Mouse (Mus musculus) hindbrain, embryonic 14.5 days (tissue): Measurements from ENCODE around the gene Gm9732. TPM values are rescaled to one million over a fixed set of nuclear protein-coding genes. Genes with fewer than 3 reads are reported as not detected.
"Not testable (repeated sequence)": the region's sequence is repeated elsewhere in the genome, so short reads cannot be mapped to it uniquely, and the experiment has no call there.

Experiments used
- ATAC-seq: fragments of 200-750 bp; cut with Nextera tagmentation; 2 replicates; pipeline ENCODE4 v1.8.0; 2017; ENCODE audit warnings: moderate number of reproducible peaks, mild to moderate bottlenecking, moderate TSS enrichment, moderate library complexity; ENCODE audit not compliant: low FRiP score
- DNase-seq: peaks from one replicate; pipeline ENCODE4 v3.0.0-alpha.2; 2015; ENCODE audit warnings: low spot score
- H3K27ac ChIP-seq: fragments of 300-500 bp; sonication (generic); 2 replicates; pipeline ENCODE4 v1.5.1; 2014; ENCODE audit warnings: mild to moderate bottlenecking, moderate library complexity
- H3K27me3 ChIP-seq: fragments of 300-500 bp; sonication (generic); 2 replicates; pipeline ENCODE4 v1.6.1; 2014; ENCODE audit warnings: mild to moderate bottlenecking, low read length, mixed read lengths; ENCODE audit not compliant: control insufficient read depth, insufficient read depth
- H3K36me3 ChIP-seq: fragments of 300-500 bp; sonication (generic); replicated peaks from 2 replicates; pipeline ENCODE4 v1.6.1; 2014; ENCODE audit not compliant: control insufficient read depth, insufficient read depth
- H3K4me1 ChIP-seq: fragments of 300-500 bp; sonication (generic); replicated peaks from 2 replicates; pipeline ENCODE4 v1.6.1; 2014; ENCODE audit warnings: antibody characterized with exemption, low read length, mixed read lengths; ENCODE audit not compliant: control insufficient read depth, insufficient read depth
- H3K4me2 ChIP-seq: fragments of 300-500 bp; sonication (generic); replicated peaks from 2 replicates; pipeline ENCODE4 v1.6.1; 2014; ENCODE audit warnings: mild to moderate bottlenecking, moderate library complexity
- H3K4me3 ChIP-seq: fragments of 300-500 bp; sonication (generic); replicated peaks from 2 replicates; pipeline ENCODE4 v1.5.1; 2014; ENCODE audit warnings: mild to moderate bottlenecking, low read length
- H3K9ac ChIP-seq: fragments of 300-500 bp; sonication (generic); 2 replicates; pipeline ENCODE4 v1.6.1; 2014
- H3K9me3 ChIP-seq: fragments of 300-500 bp; sonication (generic); 2 replicates; pipeline ENCODE4 v1.6.1; 2016; ENCODE audit warnings: low read length; ENCODE audit not compliant: control insufficient read depth
- WGBS: fragments of 180-500 bp; shearing (Covaris S2); extraction: QIAGEN DNeasy Blood & Tissue Kit; methylation state at CpG from one replicate; pipeline ENCODE4 v1.1.7; 2014; 5-methylcytosine and 5-hydroxymethylcytosine counted together
- polyA plus RNA-seq: library from polyadenylated mRNA; unstranded; fragments of >200 nt; fragmentation: Nextera tagmentation; extraction: Ambion mirVana; gene quantifications from 2 replicates; pipeline ENCODE4 v1.2.1, GENCODE M21; 2014

The Gm9732 gene
- polyA plus RNA-seq, 1 experiment from 2014 or later = not detected

- not testable (repeated sequence) for H3K4me2 ChIP-seq, ATAC-seq, H3K27ac ChIP-seq, DNase-seq, H3K27me3 ChIP-seq, H3K36me3 ChIP-seq, H3K9ac ChIP-seq, H3K4me1 ChIP-seq, H3K4me3 ChIP-seq, H3K9me3 ChIP-seq
- 70% methylated on average over 1 of the region's 1 CpGs for WGBS
These were observed 62.8 kb downstream of the Gm9732 start for GRCm38 (mm10) chr14:43337646-43338045.

GRCm38 (mm10) chr14:43347711-43348110, 72.9 kb downstream of the Gm9732 start, which contains the start of gene 1700001F09Rik:
Gene 1700001F09Rik, minus strand, starts transcription at chr14:43347811.
- H3K9me3 ChIP-seq, H3K9ac ChIP-seq, H3K4me3 ChIP-seq, H3K4me2 ChIP-seq, H3K27me3 ChIP-seq, H3K27ac ChIP-seq, H3K36me3 ChIP-seq, DNase-seq, ATAC-seq, H3K4me1 ChIP-seq: not testable (repeated sequence)

- H3K27me3 ChIP-seq, H3K4me3 ChIP-seq, ATAC-seq, H3K9ac ChIP-seq, DNase-seq, H3K4me2 ChIP-seq, H3K27ac ChIP-seq, H3K36me3 ChIP-seq, H3K9me3 ChIP-seq, H3K4me1 ChIP-seq: not testable (repeated sequence)
- 92% methylated on average over 2 of the region's 2 CpGs for WGBS
These were observed 78.1 kb downstream of the Gm9732 start for GRCm38 (mm10) chr14:43352944-43353343.

Other genes with a start within 250 kb of the Gm9732 start
- gene Gm8094, start 198.4 kb upstream of the Gm9732 start, polyA plus RNA-seq = not detected in 2 replicates
- gene Gm8104, start 174.4 kb upstream of the Gm9732 start, polyA plus RNA-seq = 0.11 TPM in 1 of 2 replicates, not detected in the other
- gene Gm7233, start 95.2 kb upstream of the Gm9732 start, polyA plus RNA-seq = not detected in 2 replicates
- not detected in 2 replicates for gene Gm8122, start 39.7 kb upstream of the Gm9732 start, polyA plus RNA-seq
- gene Gm8126, start 16.4 kb upstream of the Gm9732 start, polyA plus RNA-seq = not detected in 2 replicates
- gene Gm8127, start 18.8 kb downstream of the Gm9732 start, polyA plus RNA-seq = not detected in 2 replicates
- gene 1700001F09Rik, start 72.8 kb downstream of the Gm9732 start, polyA plus RNA-seq = not detected in 2 replicates
- gene Gm8138, start 141.3 kb downstream of the Gm9732 start, polyA plus RNA-seq = not detected in 2 replicates